8 mouse cellular contexts compared by ENCODE assay signal in genomic region chr4:35417866-35418265, GRCm38 (mm10).
DNase-seq lines count a peak whose midpoint lies in the region; ATAC-seq and TF ChIP-seq lines count a peak whose summit lies in the region.

No protein-coding gene starts in this region.

- H3K27ac ChIP-seq in heart, postnatal 0 days (ENCODE audit: low read depth): no peak overlapping the region
- H3K27ac ChIP-seq in heart, embryonic 11.5 days (ENCODE audit: low read depth, low read length): no peak overlapping the region
- no peak overlapping the region for H3K27ac ChIP-seq in neural tube, embryonic 12.5 days

- TF ChIP-seq EP300 in heart, postnatal 0 days (IDR thresholded peaks at IDR 0.05; ENCODE audit: low read depth): no peak

- no peak overlapping the region for H3K4me3 ChIP-seq in heart, postnatal 0 days (ENCODE audit: low read depth, low read length)
- H3K4me3 ChIP-seq in heart, embryonic 11.5 days (ENCODE audit: low read depth, low read length): no peak overlapping the region
- no peak overlapping the region for H3K4me3 ChIP-seq in neural tube, embryonic 12.5 days

- ATAC-seq in heart, postnatal 0 days (ENCODE audit: insufficient read depth, low read depth): no peak
- no peak for ATAC-seq in heart, embryonic 11.5 days (replicated peaks; ENCODE audit: insufficient number of reproducible peaks, low FRiP score, low TSS enrichment)
- ATAC-seq in neural tube, embryonic 12.5 days (ENCODE audit: low FRiP score, low read depth): 0 out of 2 replicates have a peak, but pooled peaks have one; percentile 41

- H3K27me3 ChIP-seq in heart, postnatal 0 days (ENCODE audit: control insufficient read depth, insufficient read depth, low read length): no peaks in the 10 kb centered on the region
- no peaks in the 10 kb centered on the region for H3K27me3 ChIP-seq in heart, embryonic 11.5 days (ENCODE audit: control insufficient read depth, insufficient read depth, low read length)
- H3K27me3 ChIP-seq in neural tube, embryonic 12.5 days (replicated peaks): no peaks in the 10 kb centered on the region

- no peaks in the 10 kb centered on the region for H3K9me3 ChIP-seq in heart, postnatal 0 days (replicated peaks; ENCODE audit: control insufficient read depth, low read length)
- H3K9me3 ChIP-seq in heart, embryonic 11.5 days (replicated peaks; ENCODE audit: control insufficient read depth, low read length): no peaks in the 10 kb centered on the region
- no peaks in the 10 kb centered on the region for H3K9me3 ChIP-seq in neural tube, embryonic 12.5 days

- WGBS in heart, postnatal 0 days: 50% methylated on average over 3 of the region's 3 CpGs
- WGBS in heart, embryonic 11.5 days (ENCODE audit: insufficient replicate concordance): 49% methylated on average over 3 of the region's 3 CpGs
- 65% methylated on average over 3 of the region's 3 CpGs for WGBS in neural tube, embryonic 12.5 days

- H3K4me1 ChIP-seq in heart, postnatal 0 days (ENCODE audit: control insufficient read depth, insufficient read depth): no peaks in the 10 kb centered on the region
- H3K4me1 ChIP-seq in heart, embryonic 11.5 days (ENCODE audit: control insufficient read depth, insufficient read depth, low read length): no peaks in the 10 kb centered on the region
- no peaks in the 10 kb centered on the region for H3K4me1 ChIP-seq in neural tube, embryonic 12.5 days

- H3K36me3 ChIP-seq in heart, postnatal 0 days (replicated peaks; ENCODE audit: control insufficient read depth, insufficient read depth, low read length): no peaks in the 10 kb centered on the region
- no peaks in the 10 kb centered on the region for H3K36me3 ChIP-seq in heart, embryonic 11.5 days (ENCODE audit: control insufficient read depth, insufficient read depth, low read length)
- H3K36me3 ChIP-seq in neural tube, embryonic 12.5 days: no peaks in the 10 kb centered on the region

- H3K4me2 ChIP-seq in heart, postnatal 0 days (ENCODE audit: low read depth, low read length): no peak overlapping the region
- H3K4me2 ChIP-seq in heart, embryonic 11.5 days: no peak overlapping the region
- H3K4me2 ChIP-seq in neural tube, embryonic 12.5 days (replicated peaks): no peak overlapping the region

- peak; percentile 37 for TF ChIP-seq CTCF in heart, postnatal 0 days (IDR thresholded peaks at IDR 0.05; ENCODE audit: low read depth)

- peak; percentile 6 for DNase-seq in heart, postnatal 0 days (ENCODE audit: low spot score)
- peak; percentile 20 for DNase-seq in urinary bladder, postnatal 14 days (ENCODE audit: low spot score)
- no peak for DNase-seq in urinary bladder, postnatal 4 days (ENCODE audit: low spot score in 2 of 2)
- peak; percentile 87 for DNase-seq in embryo, embryonic 10.5 days (ENCODE audit: low spot score)
- DNase-seq in kidney, postnatal 25 days: peak; percentile 49 to 56
- DNase-seq in heart, adult 11 months: no peak

- H3K9ac ChIP-seq in heart, postnatal 0 days (replicated peaks; ENCODE audit: low read depth, low read length): no peak overlapping the region
- no peak overlapping the region for H3K9ac ChIP-seq in heart, embryonic 11.5 days (ENCODE audit: low read depth, low read length)
- H3K9ac ChIP-seq in neural tube, embryonic 12.5 days: no peak overlapping the region

Comparison
In these comparisons a context has a peak if more than half of its experiments do, and no peak if none do; other contexts are left out.
1. DNase-seq: peak in heart, postnatal 0 days (single experiment), urinary bladder, postnatal 14 days (single experiment), embryo, embryonic 10.5 days (single experiment) and kidney, postnatal 25 days (2 of 2); none in urinary bladder, postnatal 4 days (0 of 2) and heart, adult 11 months (single experiment).